Mouse (Mus musculus) bone marrow macrophage, adult 2 months (primary cell): ENCODE data around the gene Scaf4. TPM values are rescaled to one million over a fixed set of nuclear protein-coding genes. Genes with fewer than 3 reads are reported as not detected.

Experiments used
- H3K27ac ChIP-seq: 2 replicates; pipeline ENCODE4 v1.5.1; 2012; ENCODE audit warnings: low read depth, low read length; ENCODE audit not compliant: insufficient read depth
- H3K4me1 ChIP-seq: 2 replicates; pipeline ENCODE4 v1.6.1; 2012; ENCODE audit warnings: low read length; ENCODE audit not compliant: control insufficient read depth, insufficient read depth
- H3K4me3 ChIP-seq: 2 replicates; pipeline ENCODE4 v1.5.1; 2012; ENCODE audit warnings: mild to moderate bottlenecking, low read length, moderate library complexity; ENCODE audit not compliant: insufficient read depth
- CTCF ChIP-seq: IDR thresholded peaks from 2 replicates; pipeline ENCODE4 v1.5.1; 2012; ENCODE audit warnings: low read depth, mild to moderate bottlenecking, low read length, moderate library complexity
- POLR2A ChIP-seq: IDR thresholded peaks from 2 replicates; pipeline ENCODE4 v1.6.1; 2012; ENCODE audit warnings: mild to moderate bottlenecking, low read depth, low read length, borderline replicate concordance
- polyA plus RNA-seq: library from polyadenylated mRNA; stranded (reverse); fragments of >200 nt; gene quantifications from 2 replicates; pipeline ENCODE4 v1.2.4, GENCODE M21; 2012; ENCODE audit not compliant: missing spikeins, insufficient read depth, insufficient read length

The Scaf4 gene
- polyA plus RNA-seq: 30.8 and 39.2 TPM in 2 replicates

- Histone ChIP-seq H3K4me3 (peak within 1 kb of the TSS; percentile 92), H3K4me1 (peaks cover 31% of the 10 kb centered on the region), H3K27ac (peak within 1 kb of the TSS; percentile 78)
- TF ChIP-seq CTCF (no peak), POLR2A (0 out of 2 replicates have a peak, but pooled peaks have one; percentile 2)
Measured at GRCm38 (mm10) chr16:90283905-90284891, at the start of gene Scaf4. Gene Scaf4 (minus strand): TSS chr16:90284503.

- no peak for TF ChIP-seq POLR2A
- TF ChIP-seq CTCF: no peak
- no peak overlapping the region for H3K27ac ChIP-seq
- no peak overlapping the region for H3K4me3 ChIP-seq
- no peaks in the 10 kb centered on the region for H3K4me1 ChIP-seq
Measured at GRCm38 (mm10) chr16:90332553-90332952, 48.2 kb upstream of the Scaf4 start.

DNA sequence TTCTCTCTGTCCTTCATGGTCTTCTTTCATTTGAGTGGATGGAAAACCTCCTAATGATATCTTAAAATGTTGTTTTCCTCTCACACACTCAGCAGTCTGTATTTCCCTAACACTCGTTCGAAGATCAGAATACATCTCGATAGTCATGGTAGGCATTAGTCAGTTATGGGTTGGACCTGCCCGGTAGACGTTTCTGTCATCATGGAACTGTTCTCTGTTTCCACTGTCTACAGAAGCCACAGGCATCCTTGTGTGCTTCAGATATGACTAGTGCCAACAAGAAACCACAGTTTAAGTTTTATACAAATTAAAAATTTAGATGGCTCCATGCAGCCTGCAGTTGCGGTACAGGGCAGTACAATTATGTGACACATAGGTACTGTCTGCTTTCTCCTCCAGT, 46.7 kb upstream of the Scaf4 start:
- Histone ChIP-seq H3K4me1 (no peaks in the 10 kb centered on the region), H3K27ac (no peak overlapping the region), H3K4me3 (no peak overlapping the region)
- TF ChIP-seq POLR2A (no peak), CTCF (no peak)

DNA sequence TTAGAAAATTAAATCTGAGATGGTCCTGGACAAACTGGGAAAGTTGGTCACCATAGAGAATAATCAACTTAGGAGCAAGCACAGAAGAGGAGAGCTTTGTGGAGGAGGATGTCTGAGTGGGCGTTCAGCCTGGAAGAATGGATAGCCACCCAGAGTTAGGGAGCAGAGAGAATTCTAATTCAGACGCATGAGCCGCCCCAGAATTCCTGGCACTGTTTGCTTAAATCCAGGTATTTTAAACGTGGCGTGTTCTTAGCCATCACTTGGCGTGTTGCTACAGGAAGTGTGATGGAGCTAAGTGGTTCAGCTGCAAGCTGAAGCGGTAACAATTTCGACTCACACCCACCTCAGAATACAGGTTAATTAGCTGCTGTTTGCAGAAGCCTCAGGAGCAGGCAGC, 45.2 kb upstream of the Scaf4 start:
- no peak for TF ChIP-seq POLR2A
- TF ChIP-seq CTCF: no peak
- no peaks in the 10 kb centered on the region for H3K4me1 ChIP-seq
- H3K4me3 ChIP-seq: no peak overlapping the region
- H3K27ac ChIP-seq: no peak overlapping the region

DNA sequence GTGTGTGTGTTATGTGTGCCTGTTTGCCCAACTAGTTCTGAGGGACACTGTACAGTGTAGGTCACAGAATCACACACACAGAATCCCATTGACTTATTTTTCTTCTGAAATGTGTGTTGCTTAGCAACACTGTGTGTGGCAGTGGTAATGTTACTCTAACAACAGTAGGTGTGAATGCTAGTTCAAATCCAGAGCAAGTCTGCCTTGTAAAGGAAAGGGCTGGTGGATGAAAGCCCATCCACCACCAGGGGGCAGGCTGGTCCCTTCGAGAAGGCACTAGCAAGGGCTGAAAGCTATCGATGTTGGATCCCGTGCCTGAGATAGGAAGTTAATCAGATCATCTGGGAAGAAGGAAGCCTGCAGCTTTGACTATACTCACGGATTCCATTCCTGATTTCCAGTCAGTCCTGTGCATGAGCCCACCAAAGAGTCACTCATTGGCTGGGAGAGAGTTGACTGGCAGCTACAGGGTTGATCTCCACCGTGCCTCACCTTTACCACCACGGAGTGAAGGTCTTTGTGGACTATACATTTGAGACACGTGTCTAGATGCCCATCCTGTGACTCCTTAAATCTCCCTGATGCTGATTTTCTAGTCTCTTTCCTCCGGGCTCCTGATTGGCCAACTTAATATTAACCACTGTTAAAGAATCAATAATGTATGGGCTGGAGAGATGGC, 38.7 kb upstream of the Scaf4 start:
- no peak overlapping the region for H3K27ac ChIP-seq
- H3K4me3 ChIP-seq: no peak overlapping the region
- no peaks in the 10 kb centered on the region for H3K4me1 ChIP-seq
- TF ChIP-seq POLR2A (no peak), CTCF (peak; percentile 75)

- H3K4me3 ChIP-seq: no peak overlapping the region
- peaks cover 9% of the 10 kb centered on the region for H3K4me1 ChIP-seq
- H3K27ac ChIP-seq: no peak overlapping the region
- TF ChIP-seq CTCF (no peak), POLR2A (no peak)
Measured at GRCm38 (mm10) chr16:90319321-90319720, 35.0 kb upstream of the Scaf4 start.

DNA sequence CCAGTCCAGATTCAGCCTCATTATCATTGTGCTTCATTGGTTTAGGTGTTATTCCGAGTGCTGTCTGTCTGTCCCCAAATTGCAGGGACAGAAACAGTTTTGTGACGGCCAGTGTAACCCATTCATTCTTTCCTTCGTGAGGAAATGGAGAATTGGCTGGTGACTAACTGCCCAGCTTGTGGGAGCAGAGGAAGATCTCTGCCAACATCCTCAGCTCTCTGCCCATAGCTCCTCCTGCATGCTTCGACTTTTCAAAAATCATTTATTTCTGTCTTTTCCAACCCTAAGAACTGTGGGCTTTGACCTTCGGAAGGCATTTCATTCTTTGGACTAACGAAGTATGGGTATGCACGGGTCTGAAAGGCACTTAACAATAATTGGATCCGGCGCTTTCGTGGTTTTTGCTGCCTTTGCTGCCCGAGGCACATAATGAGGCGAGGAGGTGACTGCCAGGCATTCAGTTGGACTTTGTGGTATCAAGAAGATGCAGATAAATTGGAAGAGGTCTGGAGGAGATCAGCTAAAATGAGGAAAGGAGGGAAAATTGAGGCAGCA, 34.1 kb upstream of the Scaf4 start:
- Histone ChIP-seq H3K27ac (no peak overlapping the region), H3K4me3 (no peak overlapping the region), H3K4me1 (peaks cover 9% of the 10 kb centered on the region)
- no peak for TF ChIP-seq POLR2A
- no peak for TF ChIP-seq CTCF

DNA sequence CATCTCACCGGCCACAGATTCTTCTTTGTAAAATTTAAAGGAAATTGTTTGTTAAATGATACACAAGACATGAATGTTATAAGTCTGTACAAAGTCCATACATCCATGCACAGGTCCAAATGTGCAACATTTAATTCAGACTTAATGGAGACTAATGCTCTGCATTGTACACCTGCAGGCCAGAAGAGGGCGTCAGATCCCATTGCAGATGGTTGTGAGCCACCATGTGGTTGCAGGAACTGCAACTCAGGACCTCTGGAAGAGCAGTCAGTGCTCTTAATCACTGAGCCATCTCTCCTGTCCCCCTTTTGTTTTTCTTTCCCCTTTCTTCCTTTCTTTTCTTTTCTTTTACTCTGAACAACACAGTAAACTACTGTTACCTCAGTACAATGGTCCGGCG, 33.5 kb upstream of the Scaf4 start:
- H3K4me3 ChIP-seq: no peak overlapping the region
- peaks cover 9% of the 10 kb centered on the region for H3K4me1 ChIP-seq
- TF ChIP-seq CTCF (no peak), POLR2A (no peak)
- H3K27ac ChIP-seq: no peak overlapping the region

DNA sequence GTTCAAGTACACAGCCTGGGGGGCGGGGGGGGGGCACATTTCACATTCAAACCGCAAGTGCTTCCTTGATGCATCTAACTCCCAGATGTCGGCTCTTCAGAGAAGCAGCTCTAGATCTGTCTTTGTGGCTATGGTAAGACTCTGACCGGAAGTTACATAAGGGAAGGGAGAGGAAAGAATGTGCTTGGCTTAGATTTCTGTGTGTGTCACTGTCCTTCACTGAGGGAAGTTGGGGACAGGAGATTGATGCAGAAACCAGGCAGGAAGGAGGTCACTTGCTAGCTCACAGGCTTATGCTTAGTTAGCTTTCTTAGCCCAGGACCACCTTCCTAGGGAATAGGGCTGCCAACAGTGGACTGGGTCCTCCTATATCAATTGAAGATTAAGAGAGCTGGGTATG, 31.6 kb upstream of the Scaf4 start:
- H3K4me1 ChIP-seq: peaks cover 9% of the 10 kb centered on the region
- no peak overlapping the region for H3K4me3 ChIP-seq
- H3K27ac ChIP-seq: peak overlapping the region; percentile 18; the same call in 1 of the 2 replicates
- TF ChIP-seq POLR2A (no peak), CTCF (no peak)

- Histone ChIP-seq H3K27ac (no peak overlapping the region), H3K4me3 (no peak overlapping the region), H3K4me1 (peaks cover 11% of the 10 kb centered on the region)
- TF ChIP-seq POLR2A: no peak
- no peak for TF ChIP-seq CTCF
Measured at GRCm38 (mm10) chr16:90312449-90313082, 28.3 kb upstream of the Scaf4 start.
